Mouse (Mus musculus) liver, postnatal 0 days (tissue): ENCODE results near the gene Fancf. TPM values are rescaled to one million over a fixed set of nuclear protein-coding genes. Genes with fewer than 3 reads are reported as not detected.

Experiments used
- ATAC-seq: fragments of 200-750 bp; cut with Nextera tagmentation; 2 replicates; pipeline ENCODE4 v1.8.0; 2017; ENCODE audit warnings: mild to moderate bottlenecking, moderate library complexity
- DNase-seq: peaks from one replicate; pipeline ENCODE4 v3.0.0-alpha.2; 2016
- H3K27ac ChIP-seq: fragments of 300-500 bp; sonication (generic); 2 replicates; pipeline ENCODE4 v1.5.1; 2014; ENCODE audit warnings: antibody characterized with exemption, moderate library complexity, mild to moderate bottlenecking, low read depth
- H3K27me3 ChIP-seq: fragments of 300-500 bp; sonication (generic); 2 replicates; pipeline ENCODE4 v1.6.1; 2014; ENCODE audit warnings: low read length, control low read depth, mixed read lengths; ENCODE audit not compliant: insufficient read depth
- H3K36me3 ChIP-seq: fragments of 300-500 bp; sonication (generic); replicated peaks from 2 replicates; pipeline ENCODE4 v1.6.1; 2014; ENCODE audit warnings: mild to moderate bottlenecking, control low read depth, low read length, moderate library complexity, mixed read lengths; ENCODE audit not compliant: insufficient read depth
- H3K4me1 ChIP-seq: fragments of 300-500 bp; sonication (generic); 2 replicates; pipeline ENCODE4 v1.6.1; 2014; ENCODE audit warnings: antibody characterized with exemption, mild to moderate bottlenecking, control low read depth; ENCODE audit not compliant: insufficient read depth
- H3K4me2 ChIP-seq: fragments of 300-500 bp; sonication (generic); 2 replicates; pipeline ENCODE4 v1.6.1; 2014; ENCODE audit warnings: low read depth, mild to moderate bottlenecking, low read length, moderate library complexity, mixed read lengths
- H3K4me3 ChIP-seq: fragments of 300-500 bp; sonication (generic); 2 replicates; pipeline ENCODE4 v1.5.1; 2014; ENCODE audit warnings: low read depth, low read length
- H3K9ac ChIP-seq: fragments of 300-500 bp; sonication (generic); replicated peaks from 2 replicates; pipeline ENCODE4 v1.6.1; 2014; ENCODE audit warnings: mild to moderate bottlenecking, moderate library complexity
- H3K9me3 ChIP-seq: fragments of 300-500 bp; sonication (generic); 2 replicates; pipeline ENCODE4 v1.6.1; 2016; ENCODE audit warnings: mild to moderate bottlenecking, control low read depth, low read length, mixed read lengths
- CTCF ChIP-seq: sonication (generic); IDR thresholded peaks from 2 replicates; pipeline ENCODE4 v1.5.1; 2016; ENCODE audit warnings: antibody characterized with exemption, low read depth
- EP300 ChIP-seq: IDR thresholded peaks from 2 replicates; pipeline ENCODE4 v1.6.1; 2016; ENCODE audit warnings: antibody characterized with exemption, low read depth, mild to moderate bottlenecking
- WGBS: fragments of 180-500 bp; shearing (Covaris S2); extraction: QIAGEN DNeasy Blood & Tissue Kit; methylation state at CpG from one replicate; pipeline ENCODE4 v1.1.7; 2014; ENCODE audit not compliant: insufficient replicate concordance; 5-methylcytosine and 5-hydroxymethylcytosine counted together
- polyA plus RNA-seq: library from polyadenylated mRNA; unstranded; fragments of >200 nt; fragmentation: Nextera tagmentation; extraction: Ambion mirVana; gene quantifications from 2 replicates; pipeline ENCODE4 v1.2.1, GENCODE M21; 2015

Gene Fancf
- polyA plus RNA-seq, 1 experiment from 2014 or later = 4.8 TPM

DNA sequence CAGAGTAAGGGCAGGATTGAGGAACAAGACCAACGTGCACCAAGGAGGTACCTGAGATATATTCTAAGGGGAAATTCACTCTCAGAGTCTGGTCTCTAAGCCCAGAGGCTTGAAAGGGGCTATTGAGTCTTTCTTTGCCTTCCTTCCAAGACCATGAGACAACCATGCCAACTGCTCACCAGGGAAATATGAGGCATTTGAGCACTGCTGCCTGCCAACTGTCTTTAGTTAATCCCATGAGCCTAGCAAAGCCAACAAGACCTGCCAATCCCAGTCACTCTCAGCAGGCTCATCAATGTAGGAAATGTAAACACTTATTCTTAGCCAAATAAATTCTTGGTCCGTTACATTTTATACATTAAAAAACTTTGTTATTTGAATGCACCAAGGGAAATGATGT lies 40.6 kb downstream of the Fancf start:
- WGBS = 55% methylated on average over 2 of the region's 2 CpGs
- Histone ChIP-seq H3K27me3 (no peaks in the 10 kb centered on the region), H3K36me3 (no peaks in the 10 kb centered on the region), H3K4me1 (no peaks in the 10 kb centered on the region), H3K9me3 (no peaks in the 10 kb centered on the region), H3K27ac (no peak overlapping the region), H3K4me2 (no peak overlapping the region), H3K4me3 (no peak overlapping the region), H3K9ac (no peak overlapping the region)
- TF ChIP-seq CTCF = no peak
- TF ChIP-seq EP300 = no peak
- no peak for ATAC-seq
- DNase-seq = no peak

GRCm38 (mm10) chr7:51819891-51820290 lies 42.2 kb downstream of the Fancf start:
- DNase-seq (no peak), ATAC-seq (no peak)
- no peaks in the 10 kb centered on the region for H3K4me1 ChIP-seq
- H3K4me2 ChIP-seq = no peak overlapping the region
- no peak overlapping the region for H3K4me3 ChIP-seq
- TF ChIP-seq EP300 = no peak
- TF ChIP-seq CTCF = no peak
- H3K36me3 ChIP-seq = no peaks in the 10 kb centered on the region
- no peak overlapping the region for H3K9ac ChIP-seq
- no peaks in the 10 kb centered on the region for H3K9me3 ChIP-seq
- H3K27me3 ChIP-seq = no peaks in the 10 kb centered on the region
- H3K27ac ChIP-seq = no peak overlapping the region
- 53% methylated on average over 1 of the region's 1 CpGs for WGBS

GRCm38 (mm10) chr7:51818251-51818974 lies 43.7 kb downstream of the Fancf start:
- WGBS = 51% methylated on average over 3 of the region's 3 CpGs
- H3K27me3 ChIP-seq = no peaks in the 10 kb centered on the region
- no peaks in the 10 kb centered on the region for H3K9me3 ChIP-seq
- no peak for DNase-seq
- H3K4me1 ChIP-seq = no peaks in the 10 kb centered on the region
- H3K4me3 ChIP-seq = no peak overlapping the region
- H3K4me2 ChIP-seq = no peak overlapping the region
- no peak overlapping the region for H3K9ac ChIP-seq
- H3K27ac ChIP-seq = no peak overlapping the region
- ATAC-seq = no peak
- TF ChIP-seq EP300 (no peak), CTCF (no peak)
- no peaks in the 10 kb centered on the region for H3K36me3 ChIP-seq

DNA sequence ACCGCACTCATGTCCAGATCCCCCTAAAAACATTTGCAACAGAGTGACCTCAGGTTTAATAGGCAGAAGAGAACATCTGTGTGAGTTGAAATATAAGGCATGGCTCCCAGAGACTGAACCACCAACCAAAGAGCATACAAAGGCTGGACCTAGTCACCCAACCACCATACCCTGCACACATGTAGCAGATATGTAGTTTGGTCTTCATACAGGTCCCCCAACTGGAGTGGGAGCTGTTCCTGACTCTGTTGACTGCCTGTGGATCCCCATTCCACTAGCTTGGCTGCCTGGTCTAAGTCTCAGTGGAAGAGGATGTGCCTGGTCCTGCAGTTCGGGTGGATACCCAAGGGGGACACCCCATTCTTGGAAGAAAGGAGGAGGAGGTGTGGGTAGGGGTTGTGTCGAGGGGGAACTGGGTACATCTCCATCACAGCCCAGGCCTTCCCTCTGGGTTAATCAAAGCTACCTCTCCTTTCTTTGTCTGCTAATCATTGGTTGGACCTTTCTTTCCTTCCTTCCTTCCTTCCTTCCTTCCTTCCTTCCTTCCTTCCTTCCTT lies 45.7 kb downstream of the Fancf start:
- no peak for TF ChIP-seq CTCF
- no peak for TF ChIP-seq EP300
- Histone ChIP-seq H3K27ac (no peak overlapping the region), H3K4me2 (no peak overlapping the region), H3K9ac (no peak overlapping the region), H3K36me3 (no peaks in the 10 kb centered on the region), H3K27me3 (no peaks in the 10 kb centered on the region), H3K9me3 (no peaks in the 10 kb centered on the region), H3K4me1 (no peaks in the 10 kb centered on the region), H3K4me3 (no peak overlapping the region)
- DNase-seq (no peak), ATAC-seq (no peak)
- WGBS = 52% methylated on average over 3 of the region's 3 CpGs

GRCm38 (mm10) chr7:51815473-51816282 lies 46.4 kb downstream of the Fancf start:
- Histone ChIP-seq H3K4me2 (no peak overlapping the region), H3K36me3 (no peaks in the 10 kb centered on the region), H3K9ac (no peak overlapping the region), H3K27me3 (no peaks in the 10 kb centered on the region), H3K9me3 (no peaks in the 10 kb centered on the region), H3K27ac (no peak overlapping the region), H3K4me3 (no peak overlapping the region), H3K4me1 (no peaks in the 10 kb centered on the region)
- ATAC-seq (no peak), DNase-seq (no peak)
- no peak for TF ChIP-seq EP300
- no peak for TF ChIP-seq CTCF
- WGBS = 48% methylated on average over 4 of the region's 4 CpGs

Other genes starting within 250 kb of the Fancf start
- not detected in 2 replicates for gene Slc17a6, start 240.3 kb downstream of the Fancf start, polyA plus RNA-seq
- gene Gas2, start 252 bp downstream of the Fancf start, polyA plus RNA-seq = 6.1 and 6.4 TPM in 2 replicates
- 10.0 and 10.3 TPM in 2 replicates for gene Svip, start 143.8 kb upstream of the Fancf start, polyA plus RNA-seq
- gene 1700015G11Rik, start 153.5 kb upstream of the Fancf start, polyA plus RNA-seq = not detected in 2 replicates